Mouse (Mus musculus) cerebellum, adult 2 months (tissue): ENCODE measurements at regions not wholly inside any gene's neighbourhood (a gene's known extent, or its start where the extent isn't known, plus 50 kb on each side); places are given as distances from the start of the nearest gene placed in this dataset.

Experiments used
- CTCF ChIP-seq: fragments of 200-500 bp; IDR thresholded peaks from 2 replicates; pipeline ENCODE4 v1.5.1; 2011; ENCODE audit warnings: low read depth, mild to moderate bottlenecking, control low read depth, low read length, moderate library complexity, borderline replicate concordance; ENCODE audit not compliant: insufficient read depth
- POLR2A ChIP-seq: fragments of 200-500 bp; IDR thresholded peaks from 2 replicates; pipeline ENCODE4 v1.6.1; 2011; ENCODE audit warnings: low read length, control low read depth, borderline replicate concordance; ENCODE audit not compliant: insufficient read depth

GRCm38 (mm10) chr6:67087393-67087792, 50.1 kb upstream of the Gadd45a start:
- no peak for TF ChIP-seq CTCF
- no peak for TF ChIP-seq POLR2A
